Mouse (Mus musculus) embryonic facial prominence, embryonic 12.5 days (tissue): ENCODE measurements around the gene Abca2. TPM values are rescaled to one million over a fixed set of nuclear protein-coding genes. Genes with fewer than 3 reads are reported as not detected.

Experiments
- ATAC-seq: fragments of 200-750 bp; cut with Nextera tagmentation; 2 replicates; pipeline ENCODE4 v1.8.0; 2017; ENCODE audit not compliant: insufficient number of reproducible peaks, insufficient read depth, low FRiP score, low TSS enrichment
- H3K27ac ChIP-seq: fragments of 300-500 bp; sonication (generic); 2 replicates; pipeline ENCODE4 v1.5.1; 2016; ENCODE audit warnings: mild to moderate bottlenecking
- H3K27me3 ChIP-seq: fragments of 300-500 bp; sonication (generic); 2 replicates; pipeline ENCODE4 v1.6.1; 2016; ENCODE audit warnings: mild to moderate bottlenecking, moderate library complexity
- H3K36me3 ChIP-seq: fragments of 300-500 bp; sonication (generic); 2 replicates; pipeline ENCODE4 v1.6.1; 2016; ENCODE audit warnings: mild to moderate bottlenecking
- H3K4me1 ChIP-seq: fragments of 300-500 bp; sonication (generic); 2 replicates; pipeline ENCODE4 v1.6.1; 2016
- H3K4me2 ChIP-seq: fragments of 300-500 bp; sonication (generic); replicated peaks from 2 replicates; pipeline ENCODE4 v1.6.1; 2016; ENCODE audit warnings: mild to moderate bottlenecking, moderate library complexity
- H3K4me3 ChIP-seq: fragments of 300-500 bp; sonication (generic); 2 replicates; pipeline ENCODE4 v1.5.1; 2016; ENCODE audit warnings: mild to moderate bottlenecking
- H3K9ac ChIP-seq: fragments of 300-500 bp; sonication (generic); 2 replicates; pipeline ENCODE4 v1.6.1; 2016; ENCODE audit warnings: mild to moderate bottlenecking, moderate library complexity
- H3K9me3 ChIP-seq: fragments of 300-500 bp; sonication (generic); 2 replicates; pipeline ENCODE4 v1.6.1; 2016; ENCODE audit warnings: mild to moderate bottlenecking, moderate library complexity
- WGBS: fragments of 180-500 bp; shearing (Covaris S2); methylation state at CpG from one replicate; pipeline ENCODE4 v1.1.7; 2016; 5-methylcytosine and 5-hydroxymethylcytosine counted together
- microRNA-seq: library from miRNA; unstranded; fragments of <30 nt; microRNA quantifications from one replicate; pipeline ENCODE4, GENCODE M21; 2017
- polyA plus RNA-seq: library from polyadenylated mRNA; unstranded; fragments of >200 nt; fragmentation: Nextera tagmentation; extraction: Ambion mirVana; gene quantifications from 2 replicates; pipeline ENCODE4 v1.2.1, GENCODE M21; 2016

Gene Abca2
- polyA plus RNA-seq, 1 experiment from 2014 or later = 5.2 TPM

DNA sequence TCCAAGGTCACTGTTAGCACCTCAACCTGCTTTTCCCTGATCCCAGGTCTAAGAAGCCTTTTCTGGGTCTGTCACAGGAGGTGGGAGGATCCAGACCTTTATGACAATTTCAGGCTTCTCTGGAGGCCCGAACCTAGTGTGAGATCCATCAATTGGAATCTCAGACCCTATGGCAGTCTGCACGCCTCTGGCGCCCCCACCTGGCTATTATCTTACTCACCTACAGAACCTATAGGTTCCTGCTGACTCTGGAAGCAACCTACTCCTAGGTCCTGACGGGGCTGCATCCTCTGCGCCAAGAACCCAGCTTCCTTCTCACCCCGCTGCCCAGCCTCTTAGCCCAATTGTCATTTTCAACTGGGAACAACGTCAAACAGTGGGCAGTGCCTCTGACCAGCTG, 54.5 kb downstream of the Abca2 start:
- Histone ChIP-seq H3K9ac (no peak overlapping the region), H3K9me3 (no peaks in the 10 kb centered on the region), H3K4me2 (no peak overlapping the region), H3K36me3 (no peaks in the 10 kb centered on the region), H3K27ac (no peak overlapping the region), H3K4me3 (no peak overlapping the region), H3K4me1 (no peaks in the 10 kb centered on the region), H3K27me3 (0 out of 2 replicates have a peak, but pooled peaks cover 4% of the 10 kb centered on the region)
- 29% methylated on average over 7 of the region's 7 CpGs for WGBS
- ATAC-seq = no peak

- Histone ChIP-seq H3K27ac (no peak overlapping the region), H3K9ac (no peak overlapping the region), H3K4me2 (no peak overlapping the region), H3K4me3 (no peak overlapping the region), H3K36me3 (no peaks in the 10 kb centered on the region), H3K9me3 (no peaks in the 10 kb centered on the region), H3K4me1 (no peaks in the 10 kb centered on the region), H3K27me3 (0 out of 2 replicates have a peak, but pooled peaks cover 4% of the 10 kb centered on the region)
- no peak for ATAC-seq
- 64% methylated on average over 11 of the region's 11 CpGs for WGBS
Observed at GRCm38 (mm10) chr2:25484901-25485647, 56.6 kb downstream of the Abca2 start.

DNA sequence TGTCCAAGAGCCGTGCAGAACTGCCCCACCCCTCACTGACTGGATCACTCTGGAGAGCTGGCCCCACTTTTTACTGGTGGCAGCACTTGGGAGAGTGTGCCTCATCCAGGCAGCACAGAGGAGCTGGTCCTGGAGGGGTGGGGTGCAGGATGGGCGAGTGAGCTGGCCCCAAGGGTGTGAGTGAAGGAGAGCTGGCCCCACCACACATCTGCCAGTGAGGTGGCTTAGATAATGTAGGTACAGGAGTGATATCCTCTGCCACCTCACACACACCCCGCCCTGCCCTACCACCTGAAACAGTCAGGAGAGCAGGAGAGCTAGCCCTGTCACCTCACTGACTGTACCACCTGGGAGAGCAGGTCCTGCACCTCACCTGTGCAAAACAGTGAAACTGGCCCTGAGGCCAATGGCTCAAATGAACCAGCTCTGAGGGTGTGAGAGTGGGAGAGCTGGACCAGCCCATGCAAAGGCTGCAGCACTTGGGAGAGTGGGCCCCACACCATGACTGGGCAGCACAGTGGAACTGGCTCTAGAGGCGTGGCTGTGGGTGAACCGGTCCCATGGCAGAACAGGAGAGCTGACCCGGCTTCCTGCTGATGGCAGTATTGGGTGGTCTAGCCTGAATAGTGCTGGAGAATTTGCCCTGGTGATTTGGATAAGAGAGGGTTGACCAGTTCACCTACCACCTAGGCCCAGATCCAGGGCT, 59.6 kb downstream of the Abca2 start:
- no peak overlapping the region for H3K27ac ChIP-seq
- 72% methylated on average over 6 of the region's 6 CpGs for WGBS
- 0 out of 2 replicates have a peak, but pooled peaks cover 4% of the 10 kb centered on the region for H3K27me3 ChIP-seq
- H3K4me3 ChIP-seq = no peak overlapping the region
- H3K9ac ChIP-seq = no peak overlapping the region
- no peaks in the 10 kb centered on the region for H3K9me3 ChIP-seq
- no peaks in the 10 kb centered on the region for H3K36me3 ChIP-seq
- no peak for ATAC-seq
- no peak overlapping the region for H3K4me2 ChIP-seq
- H3K4me1 ChIP-seq = no peaks in the 10 kb centered on the region

- H3K9me3 ChIP-seq = no peaks in the 10 kb centered on the region
- no peak overlapping the region for H3K9ac ChIP-seq
- no peaks in the 10 kb centered on the region for H3K4me1 ChIP-seq
- no peak overlapping the region for H3K27ac ChIP-seq
- no peak overlapping the region for H3K4me2 ChIP-seq
- ATAC-seq = no peak
- no peak overlapping the region for H3K4me3 ChIP-seq
- H3K36me3 ChIP-seq = no peaks in the 10 kb centered on the region
- WGBS = 80% methylated on average over 7 of the region's 7 CpGs
- 0 out of 2 replicates have a peak, but pooled peaks cover 4% of the 10 kb centered on the region for H3K27me3 ChIP-seq
Observed at GRCm38 (mm10) chr2:25488671-25489068, 60.2 kb downstream of the Abca2 start.

GRCm38 (mm10) chr2:25492988-25493387, 64.5 kb downstream of the Abca2 start:
- no peak overlapping the region for H3K9ac ChIP-seq
- H3K27ac ChIP-seq = no peak overlapping the region
- WGBS = 72% methylated on average over 5 of the region's 5 CpGs
- ATAC-seq = no peak
- no peak overlapping the region for H3K4me3 ChIP-seq
- no peaks in the 10 kb centered on the region for H3K27me3 ChIP-seq
- no peaks in the 10 kb centered on the region for H3K36me3 ChIP-seq
- no peaks in the 10 kb centered on the region for H3K4me1 ChIP-seq
- H3K9me3 ChIP-seq = no peaks in the 10 kb centered on the region
- no peak overlapping the region for H3K4me2 ChIP-seq

DNA sequence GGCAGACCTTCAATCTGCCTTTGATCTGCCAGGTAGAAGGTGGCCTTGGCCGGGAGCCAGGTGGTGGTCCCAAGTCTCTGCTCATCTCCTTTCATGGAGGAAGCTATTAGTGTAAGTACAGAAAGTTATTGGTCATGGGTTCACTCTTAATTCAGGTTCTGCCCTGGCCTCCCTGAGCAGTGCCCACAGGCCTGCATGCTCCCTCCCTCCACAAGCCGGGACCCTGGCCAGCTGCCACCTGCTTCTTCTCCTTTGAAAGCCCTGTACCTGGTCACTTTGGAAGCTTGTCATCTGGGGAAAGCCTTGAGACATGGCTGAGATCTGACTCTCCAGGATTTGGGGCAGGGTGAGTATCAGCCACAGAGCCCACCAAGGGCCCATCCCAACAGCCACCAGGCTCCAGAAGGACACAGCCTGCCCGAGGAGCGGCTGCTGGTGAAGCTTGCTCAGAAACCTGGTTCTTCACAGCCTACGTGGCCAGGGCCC, 65.0 kb downstream of the Abca2 start, which contains the start of gene Lcn12:
Lcn12 (minus strand) TSS at position 436 of the 486 bp plus-strand sequence.
- Histone ChIP-seq H3K4me3 (no peak within 1 kb of the TSS), H3K9me3 (no peaks in the 10 kb centered on the region), H3K4me1 (no peaks in the 10 kb centered on the region), H3K27me3 (no peaks in the 10 kb centered on the region), H3K27ac (no peak within 1 kb of the TSS), H3K4me2 (no peak within 1 kb of the TSS), H3K9ac (no peak within 1 kb of the TSS), H3K36me3 (no peaks in the 10 kb centered on the region)
- 78% methylated on average over 5 of the region's 5 CpGs for WGBS
- ATAC-seq = no peak

- no peak overlapping the region for H3K9ac ChIP-seq
- H3K27ac ChIP-seq = no peak overlapping the region
- H3K9me3 ChIP-seq = no peaks in the 10 kb centered on the region
- H3K4me3 ChIP-seq = no peak overlapping the region
- H3K27me3 ChIP-seq = no peaks in the 10 kb centered on the region
- no peak overlapping the region for H3K4me2 ChIP-seq
- no peak for ATAC-seq
- H3K36me3 ChIP-seq = no peaks in the 10 kb centered on the region
- peaks cover 6% of the 10 kb centered on the region for H3K4me1 ChIP-seq
- 46% methylated on average over 4 of the region's 4 CpGs for WGBS
Observed at GRCm38 (mm10) chr2:25496462-25496861, 68.0 kb downstream of the Abca2 start.

Small RNA genes within 50 kb of the gene (microRNA-seq; reads per million reads assigned to microRNA genes)
- gene Mir3087 = not detected

Other genes starting within 250 kb of the Abca2 start
- gene Nrarp, start 247.9 kb upstream of the Abca2 start, polyA plus RNA-seq = 21.3 and 24.7 TPM in 2 replicates
- 3.1 and 3.9 TPM in 2 replicates for gene Tor4a, start 231.8 kb upstream of the Abca2 start, polyA plus RNA-seq
- 119 and 121 TPM in 2 replicates for gene Nelfb, start 217.2 kb upstream of the Abca2 start, polyA plus RNA-seq
- not detected in 2 replicates for gene Stpg3, start 214.1 kb upstream of the Abca2 start, polyA plus RNA-seq
- 1.1 TPM in 1 of 2 replicates, not detected in the other for gene Fam166a, start 210.0 kb upstream of the Abca2 start, polyA plus RNA-seq
- 443 and 449 TPM in 2 replicates for gene Tubb4b, start 204.0 kb upstream of the Abca2 start, polyA plus RNA-seq
- not detected in 2 replicates for gene Slc34a3, start 194.3 kb upstream of the Abca2 start, polyA plus RNA-seq
- not detected in 2 replicates for gene Rnf224, start 191.9 kb upstream of the Abca2 start, polyA plus RNA-seq
- 8.6 and 9.4 TPM in 2 replicates for gene Rnf208, start 186.4 kb upstream of the Abca2 start, polyA plus RNA-seq
- not detected in 2 replicates for gene Cysrt1, start 186.3 kb upstream of the Abca2 start, polyA plus RNA-seq
- 3.8 and 4.2 TPM in 2 replicates for gene AL732309.1, start 181.8 kb upstream of the Abca2 start, polyA plus RNA-seq
- gene Tmem203, start 173.3 kb upstream of the Abca2 start, polyA plus RNA-seq = 21.6 and 23.6 TPM in 2 replicates
- 9.7 TPM in 2 replicates for gene Tprn, start 166.1 kb upstream of the Abca2 start, polyA plus RNA-seq
- gene Ssna1, start 156.3 kb upstream of the Abca2 start, polyA plus RNA-seq = 218 and 231 TPM in 2 replicates
- 154 and 155 TPM in 2 replicates for gene Anapc2, start 156.2 kb upstream of the Abca2 start, polyA plus RNA-seq
- gene Tmem210, start 140.6 kb upstream of the Abca2 start, polyA plus RNA-seq = not detected in 2 replicates
- not detected in 2 replicates for gene Lrrc26, start 138.8 kb upstream of the Abca2 start, polyA plus RNA-seq
- 1.0 and 1.9 TPM in 2 replicates for gene Grin1, start 109.5 kb upstream of the Abca2 start, polyA plus RNA-seq
- 66.5 and 75.8 TPM in 2 replicates for gene Man1b1, start 96.4 kb upstream of the Abca2 start, polyA plus RNA-seq
- gene Dpp7, start 72.3 kb upstream of the Abca2 start, polyA plus RNA-seq = 25.0 and 27.0 TPM in 2 replicates
- 7.9 and 8.9 TPM in 2 replicates for gene Uap1l1, start 63.0 kb upstream of the Abca2 start, polyA plus RNA-seq
- 51.4 and 51.6 TPM in 2 replicates for gene Sapcd2, start 56.4 kb upstream of the Abca2 start, polyA plus RNA-seq
- 0.41 and 0.42 TPM in 2 replicates for gene Entpd2, start 32.8 kb upstream of the Abca2 start, polyA plus RNA-seq
- gene Npdc1, start 29.4 kb upstream of the Abca2 start, polyA plus RNA-seq = 47.7 and 60.0 TPM in 2 replicates
- not detected in 2 replicates for gene Fut7, start 5.4 kb upstream of the Abca2 start, polyA plus RNA-seq
- gene Clic3, start 28.1 kb downstream of the Abca2 start, polyA plus RNA-seq = 1.4 and 1.8 TPM in 2 replicates
- 28.6 and 28.9 TPM in 2 replicates for gene Paxx, start 32.4 kb downstream of the Abca2 start, polyA plus RNA-seq
- 0.70 and 0.96 TPM in 2 replicates for gene Ptgds, start 41.3 kb downstream of the Abca2 start, polyA plus RNA-seq
- gene Lcn12, start 65.2 kb downstream of the Abca2 start, polyA plus RNA-seq = not detected in 2 replicates
- gene Fbxw5, start 72.0 kb downstream of the Abca2 start, polyA plus RNA-seq = 81.8 and 82.8 TPM in 2 replicates
- 6.3 and 6.4 TPM in 2 replicates for gene C8g, start 73.0 kb downstream of the Abca2 start, polyA plus RNA-seq
- gene Traf2, start 118.2 kb downstream of the Abca2 start, polyA plus RNA-seq = 37.7 and 37.8 TPM in 2 replicates
- 310 and 331 TPM in 2 replicates for gene Edf1, start 129.1 kb downstream of the Abca2 start, polyA plus RNA-seq
- gene Mamdc4, start 146.1 kb downstream of the Abca2 start, polyA plus RNA-seq = 4.2 and 10.1 TPM in 2 replicates
- 156 and 177 TPM in 2 replicates for gene Phpt1, start 146.5 kb downstream of the Abca2 start, polyA plus RNA-seq
- 0.20 and 0.24 TPM in 2 replicates for gene Ajm1, start 153.1 kb downstream of the Abca2 start, polyA plus RNA-seq
- 79.0 and 84.9 TPM in 2 replicates for gene Rabl6, start 179.8 kb downstream of the Abca2 start, polyA plus RNA-seq
- gene Ccdc183, start 189.0 kb downstream of the Abca2 start, polyA plus RNA-seq = 0.19 TPM in 2 replicates
- gene Tmem141, start 193.3 kb downstream of the Abca2 start, polyA plus RNA-seq = 21.1 and 24.6 TPM in 2 replicates
- gene Fcna, start 199.3 kb downstream of the Abca2 start, polyA plus RNA-seq = 0.65 and 0.69 TPM in 2 replicates
- 0.36 and 0.62 TPM in 2 replicates for gene Lcn8, start 224.4 kb downstream of the Abca2 start, polyA plus RNA-seq
- not detected in 2 replicates for gene Lcn5, start 229.2 kb downstream of the Abca2 start, polyA plus RNA-seq
- not detected in 2 replicates for gene Lcn6, start 248.1 kb downstream of the Abca2 start, polyA plus RNA-seq